Mouse (Mus musculus) forebrain, embryonic 16.5 days (tissue): ENCODE results near the gene Aldh6a1. TPM values are rescaled to one million over a fixed set of nuclear protein-coding genes. Genes with fewer than 3 reads are reported as not detected.

Experiments used
- ATAC-seq: fragments of 200-750 bp; cut with Nextera tagmentation; 2 replicates; pipeline ENCODE4 v1.8.0; 2017; ENCODE audit warnings: mild to moderate bottlenecking, moderate library complexity
- H3K27ac ChIP-seq: fragments of 300-500 bp; sonication (generic); 2 replicates; pipeline ENCODE4 v1.5.1; 2014; ENCODE audit warnings: low read length, control low read depth
- H3K27me3 ChIP-seq: fragments of 300-500 bp; sonication (generic); replicated peaks from 2 replicates; pipeline ENCODE4 v1.6.1; 2014; ENCODE audit warnings: low read length; ENCODE audit not compliant: control insufficient read depth, insufficient read depth
- H3K36me3 ChIP-seq: fragments of 300-500 bp; sonication (generic); 2 replicates; pipeline ENCODE4 v1.6.1; 2014; ENCODE audit not compliant: control insufficient read depth, insufficient read depth
- H3K4me1 ChIP-seq: fragments of 300-500 bp; sonication (generic); replicated peaks from 2 replicates; pipeline ENCODE4 v1.6.1; 2014; ENCODE audit warnings: low read length; ENCODE audit not compliant: control insufficient read depth, insufficient read depth
- H3K4me2 ChIP-seq: fragments of 300-500 bp; sonication (generic); 2 replicates; pipeline ENCODE4 v1.6.1; 2014; ENCODE audit warnings: mild to moderate bottlenecking, low read length, control low read depth
- H3K4me3 ChIP-seq: fragments of 300-500 bp; sonication (generic); replicated peaks from 2 replicates; pipeline ENCODE4 v1.5.1; 2014; ENCODE audit warnings: mild to moderate bottlenecking, low read length, control low read depth
- H3K9ac ChIP-seq: fragments of 300-500 bp; sonication (generic); replicated peaks from 2 replicates; pipeline ENCODE4 v1.6.1; 2014; ENCODE audit warnings: low read depth, low read length, control low read depth
- H3K9me3 ChIP-seq: fragments of 300-500 bp; sonication (generic); 2 replicates; pipeline ENCODE4 v1.6.1; 2016; ENCODE audit warnings: low read length; ENCODE audit not compliant: control insufficient read depth
- WGBS: fragments of 180-500 bp; shearing (Covaris S2); extraction: QIAGEN DNeasy Blood & Tissue Kit; methylation state at CpG from one replicate; pipeline ENCODE4 v1.1.7; 2014; 5-methylcytosine and 5-hydroxymethylcytosine counted together
- polyA plus RNA-seq: library from polyadenylated mRNA; unstranded; fragments of >200 nt; fragmentation: Nextera tagmentation; extraction: Ambion mirVana; gene quantifications from 2 replicates; pipeline ENCODE4 v1.2.1, GENCODE M21; 2015

Aldh6a1 gene
- polyA plus RNA-seq, 1 experiment from 2014 or later: 33.3 TPM

- Histone ChIP-seq H3K4me2 (no peak overlapping the region), H3K9ac (no peak overlapping the region), H3K9me3 (no peaks in the 10 kb centered on the region), H3K4me1 (no peaks in the 10 kb centered on the region), H3K36me3 (peaks cover 9% of the 10 kb centered on the region), H3K27ac (no peak overlapping the region), H3K27me3 (no peaks in the 10 kb centered on the region), H3K4me3 (no peak overlapping the region)
- 96% methylated on average over 5 of the region's 5 CpGs for WGBS
- no peak for ATAC-seq
These were observed 10.6 kb upstream of the Aldh6a1 start for GRCm38 (mm10) chr12:84461416-84461815.

DNA sequence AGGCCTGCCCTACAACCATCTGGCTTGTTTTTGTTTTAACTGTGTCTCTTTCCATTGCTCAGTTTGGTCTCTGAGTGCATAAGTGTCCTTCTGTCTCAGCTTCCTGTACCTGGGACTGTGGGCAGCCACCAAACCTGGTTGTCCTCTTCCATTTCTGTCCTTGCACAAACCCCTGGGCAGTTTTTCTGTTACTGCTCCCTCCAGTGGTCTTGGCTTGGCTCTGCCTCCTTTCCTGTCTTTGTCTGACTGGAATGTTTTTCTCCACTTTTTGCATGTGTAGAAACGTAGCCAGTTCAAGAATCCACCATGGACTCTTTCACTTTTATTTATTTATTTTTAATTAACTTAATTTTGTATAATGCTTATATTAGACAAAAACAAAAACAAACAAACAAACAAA, 9.0 kb upstream of the Aldh6a1 start:
- H3K36me3 ChIP-seq: peaks cover 9% of the 10 kb centered on the region
- no peak overlapping the region for H3K27ac ChIP-seq
- H3K27me3 ChIP-seq: no peaks in the 10 kb centered on the region

DNA sequence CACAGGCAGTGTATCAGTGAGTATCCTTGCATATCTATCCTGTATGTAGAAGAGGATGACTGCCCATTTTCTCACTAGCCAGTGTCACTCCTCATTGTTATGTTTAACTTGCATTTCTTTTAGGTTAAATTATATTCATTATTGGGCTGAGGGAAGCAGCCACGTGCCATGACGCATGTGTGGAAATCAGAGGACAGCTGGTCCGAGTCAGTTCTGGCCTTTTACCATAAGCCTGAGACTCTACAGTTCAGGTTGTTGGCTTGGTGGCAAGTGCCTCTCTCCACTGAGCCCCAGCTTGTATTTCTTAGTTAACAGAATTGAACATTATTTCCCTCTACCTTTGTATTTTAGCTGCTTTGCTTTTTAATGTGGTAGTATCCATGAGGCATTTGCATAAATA, 6.1 kb upstream of the Aldh6a1 start:
- H3K9me3 ChIP-seq: no peaks in the 10 kb centered on the region
- no peak for ATAC-seq
- no peak overlapping the region for H3K27ac ChIP-seq
- no peak overlapping the region for H3K9ac ChIP-seq
- H3K4me2 ChIP-seq: no peak overlapping the region
- WGBS: 91% methylated on average over 3 of the region's 3 CpGs
- H3K27me3 ChIP-seq: no peaks in the 10 kb centered on the region
- H3K36me3 ChIP-seq: peaks cover 9% of the 10 kb centered on the region
- no peak overlapping the region for H3K4me3 ChIP-seq
- peaks cover 11% of the 10 kb centered on the region for H3K4me1 ChIP-seq

More for the DNA sequence above, 9.0 kb upstream of the Aldh6a1 start:
- Histone ChIP-seq H3K9ac (no peak overlapping the region), H3K4me2 (no peak overlapping the region), H3K4me1 (no peaks in the 10 kb centered on the region), H3K9me3 (no peaks in the 10 kb centered on the region), H3K4me3 (no peak overlapping the region)
- WGBS: 67% methylated on average over 1 of the region's 1 CpGs
- ATAC-seq: no peak

DNA sequence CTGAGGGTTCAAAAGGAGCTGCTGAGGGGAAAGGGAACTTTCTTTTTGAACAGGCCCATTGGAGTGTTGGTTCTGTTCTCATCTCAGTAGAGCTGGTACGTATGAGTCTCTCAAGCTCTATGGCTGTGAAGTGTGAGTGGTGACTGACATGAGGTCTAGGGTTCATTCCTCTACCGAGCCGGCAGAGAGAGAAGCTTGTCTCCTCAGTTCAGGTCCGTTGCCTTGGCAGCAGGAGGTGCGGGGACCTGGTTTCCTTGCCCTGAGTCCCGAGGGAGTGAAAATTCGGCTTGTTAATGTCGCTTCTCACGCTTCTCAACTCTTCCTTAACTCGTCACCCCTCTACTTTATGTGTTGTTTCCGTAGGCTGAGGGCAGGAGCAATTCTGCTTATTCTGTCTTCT, 997 bp upstream of the Aldh6a1 start:
- peak overlapping the region; percentile 69 for H3K4me2 ChIP-seq
- WGBS: 2% methylated on average over 11 of the region's 11 CpGs
- H3K9ac ChIP-seq: peak overlapping the region; percentile 53
- H3K9me3 ChIP-seq: no peaks in the 10 kb centered on the region
- peak overlapping the region; percentile 20; the same call in 1 of the 2 replicates for H3K27ac ChIP-seq
- H3K4me3 ChIP-seq: peak overlapping the region; percentile 64
- peaks cover under 1% of the 10 kb centered on the region; the same call in 1 of the 2 replicates for H3K36me3 ChIP-seq
- ATAC-seq: no peak
- H3K4me1 ChIP-seq: peaks cover 21% of the 10 kb centered on the region
- H3K27me3 ChIP-seq: 0 out of 2 replicates have a peak, but pooled peaks cover 5% of the 10 kb centered on the region

DNA sequence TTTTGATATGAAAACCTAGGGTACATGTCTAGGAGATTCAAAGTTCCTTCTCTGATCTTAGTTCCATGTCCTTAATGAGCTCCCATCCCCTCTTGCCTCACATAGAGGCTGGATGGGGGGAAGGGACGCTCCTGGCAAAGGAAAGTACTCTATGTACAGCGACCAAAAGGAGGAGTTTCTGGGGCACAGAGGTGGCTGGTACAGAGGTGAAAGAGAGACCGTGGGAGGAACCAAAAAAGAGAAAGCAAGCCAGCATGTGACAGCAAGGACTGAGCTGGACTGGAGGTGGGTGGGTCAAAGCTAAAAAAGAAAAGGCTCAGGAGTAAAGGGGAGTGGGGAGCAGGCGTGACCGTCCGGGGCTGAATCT, 470 bp downstream of the Aldh6a1 start:
- H3K27me3 ChIP-seq: 0 out of 2 replicates have a peak, but pooled peaks cover 5% of the 10 kb centered on the region
- H3K4me2 ChIP-seq: peak overlapping the region; percentile 87
- peak overlapping the region; percentile 69 for H3K27ac ChIP-seq
- peaks cover 21% of the 10 kb centered on the region for H3K4me1 ChIP-seq
- H3K9ac ChIP-seq: peak overlapping the region; percentile 82
- WGBS: under 1% methylated on average over 6 of the region's 6 CpGs
- H3K9me3 ChIP-seq: no peaks in the 10 kb centered on the region
- no peaks in the 10 kb centered on the region for H3K36me3 ChIP-seq
- H3K4me3 ChIP-seq: peak overlapping the region; percentile 64
- no peak for ATAC-seq

DNA sequence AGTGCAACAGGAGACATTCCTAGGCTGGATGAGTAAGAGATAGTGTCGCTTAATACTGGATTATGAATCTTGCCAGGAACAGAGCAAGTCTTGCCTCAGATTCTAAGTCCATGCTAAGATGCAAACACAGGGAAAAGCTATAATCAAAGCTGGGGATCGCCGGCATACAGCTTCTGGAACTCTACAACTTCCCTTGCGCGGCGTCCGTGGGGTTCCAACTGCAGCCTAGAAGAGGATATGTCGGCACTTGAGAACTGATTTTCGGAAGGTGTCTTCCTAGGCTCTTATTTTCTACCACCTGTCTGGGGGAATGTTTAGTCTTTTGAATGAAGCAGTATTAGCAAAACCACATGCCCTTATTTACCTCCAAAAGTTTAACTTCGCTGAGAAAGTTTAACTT, 917 bp downstream of the Aldh6a1 start:
- no peak for ATAC-seq
- no peak overlapping the region for H3K9ac ChIP-seq
- peaks cover 21% of the 10 kb centered on the region for H3K4me1 ChIP-seq
- no peaks in the 10 kb centered on the region for H3K36me3 ChIP-seq
- WGBS: 49% methylated on average over 10 of the region's 10 CpGs
- no peak overlapping the region for H3K27ac ChIP-seq
- H3K27me3 ChIP-seq: 0 out of 2 replicates have a peak, but pooled peaks cover 5% of the 10 kb centered on the region
- H3K4me2 ChIP-seq: peak overlapping the region; percentile 87
- peak overlapping the region; percentile 64 for H3K4me3 ChIP-seq
- H3K9me3 ChIP-seq: no peaks in the 10 kb centered on the region

DNA sequence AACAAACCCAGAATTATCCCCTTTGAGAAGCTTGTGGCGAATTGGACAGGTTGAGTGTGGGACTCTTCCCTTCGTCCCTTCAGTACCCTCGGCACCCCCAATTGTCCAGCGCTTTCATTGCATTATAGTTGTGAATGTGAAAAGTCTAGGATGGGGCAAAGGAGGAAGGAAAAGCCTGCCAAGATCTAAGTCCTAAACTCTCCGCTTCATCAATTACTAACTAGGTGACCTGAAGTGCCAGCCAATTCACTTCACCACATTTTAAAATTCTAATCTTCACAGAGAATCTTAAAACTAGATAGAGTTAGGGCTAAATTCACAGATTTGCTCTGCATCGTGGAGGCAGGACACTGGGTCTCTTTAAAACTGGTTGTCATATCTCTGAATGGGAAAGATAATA, 2.6 kb downstream of the Aldh6a1 start:
- no peak for ATAC-seq
- Histone ChIP-seq H3K9ac (no peak overlapping the region), H3K27ac (no peak overlapping the region), H3K9me3 (no peaks in the 10 kb centered on the region), H3K4me2 (no peak overlapping the region), H3K4me3 (no peak overlapping the region), H3K4me1 (peaks cover 21% of the 10 kb centered on the region), H3K27me3 (0 out of 2 replicates have a peak, but pooled peaks cover 5% of the 10 kb centered on the region), H3K36me3 (no peaks in the 10 kb centered on the region)
- 85% methylated on average over 6 of the region's 6 CpGs for WGBS

GRCm38 (mm10) chr12:84447386-84447785, 3.4 kb downstream of the Aldh6a1 start:
- H3K36me3 ChIP-seq: no peaks in the 10 kb centered on the region
- no peak overlapping the region for H3K9ac ChIP-seq
- no peak for ATAC-seq
- 61% methylated on average over 1 of the region's 1 CpGs for WGBS
- no peaks in the 10 kb centered on the region for H3K9me3 ChIP-seq
- no peak overlapping the region for H3K4me2 ChIP-seq
- H3K27ac ChIP-seq: no peak overlapping the region
- H3K4me3 ChIP-seq: no peak overlapping the region
- 0 out of 2 replicates have a peak, but pooled peaks cover 5% of the 10 kb centered on the region for H3K27me3 ChIP-seq
- peaks cover 15% of the 10 kb centered on the region for H3K4me1 ChIP-seq

GRCm38 (mm10) chr12:84442526-84442925, 8.3 kb downstream of the Aldh6a1 start:
- WGBS: 86% methylated on average over 4 of the region's 4 CpGs
- ATAC-seq: no peak

GRCm38 (mm10) chr12:84438697-84439096, 12.1 kb downstream of the Aldh6a1 start:
- no peaks in the 10 kb centered on the region for H3K9me3 ChIP-seq
- no peak overlapping the region for H3K27ac ChIP-seq
- H3K4me3 ChIP-seq: no peak overlapping the region
- no peaks in the 10 kb centered on the region for H3K27me3 ChIP-seq
- peaks cover 4% of the 10 kb centered on the region for H3K36me3 ChIP-seq
- no peaks in the 10 kb centered on the region for H3K4me1 ChIP-seq
- H3K9ac ChIP-seq: no peak overlapping the region
- no peak overlapping the region for H3K4me2 ChIP-seq
- no peak for ATAC-seq
- 94% methylated on average over 2 of the region's 2 CpGs for WGBS

More at GRCm38 (mm10) chr12:84442526-84442925, 8.3 kb downstream of the Aldh6a1 start:
- Histone ChIP-seq H3K27ac (no peak overlapping the region), H3K9ac (no peak overlapping the region), H3K4me2 (no peak overlapping the region), H3K4me3 (no peak overlapping the region), H3K9me3 (no peaks in the 10 kb centered on the region), H3K27me3 (0 out of 2 replicates have a peak, but pooled peaks cover 3% of the 10 kb centered on the region), H3K36me3 (peaks cover 4% of the 10 kb centered on the region; the same call in 1 of the 2 replicates), H3K4me1 (no peaks in the 10 kb centered on the region)
